Mouse (Mus musculus): ENCODE results near the gene Cnbd2. TPM values are rescaled to one million over a fixed set of nuclear protein-coding genes. Genes with fewer than 3 reads are reported as not detected.

Gene Cnbd2
- polyA plus RNA-seq, 1 experiment from 2014 or later: 4.4 TPM

DNA sequence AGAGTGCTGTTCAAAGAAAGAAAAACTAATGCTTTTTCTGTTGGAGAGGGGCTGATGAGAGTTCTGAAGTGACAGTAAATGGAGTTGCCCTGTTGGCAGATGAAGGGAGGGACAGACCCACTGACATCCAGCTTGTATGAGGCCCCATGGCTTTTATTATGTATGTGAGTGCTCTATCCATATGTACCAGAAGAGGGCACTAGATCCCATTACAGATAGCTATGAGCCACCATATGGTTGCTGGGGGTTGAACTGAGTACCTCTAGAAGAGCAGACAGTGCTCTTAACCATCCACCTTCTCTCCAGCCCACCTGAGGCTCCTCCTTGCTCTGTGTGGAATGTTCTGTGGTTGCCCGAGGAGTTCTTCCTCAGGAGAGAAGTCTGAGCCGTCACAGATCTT, 6.3 kb upstream of the Cnbd2 start:
- Histone ChIP-seq H3K4me2 (replicated peaks; ENCODE audit: low read depth, low read length) (no peak overlapping the region), H3K4me3 (ENCODE audit: low read depth, low read length) (no peak overlapping the region), H3K9me3 (ENCODE audit: control insufficient read depth, low read length) (no peaks in the 10 kb centered on the region), H3K27ac (ENCODE audit: low read depth, low read length) (no peak overlapping the region), H3K27me3 (ENCODE audit: control insufficient read depth, insufficient read depth, low read length) (no peaks in the 10 kb centered on the region), H3K4me1 (replicated peaks; ENCODE audit: control insufficient read depth, insufficient read depth, low read length) (no peaks in the 10 kb centered on the region), H3K36me3 (ENCODE audit: control insufficient read depth, insufficient read depth, low read length) (peaks cover 3% of the 10 kb centered on the region; the same call in 1 of the 2 replicates), H3K9ac (ENCODE audit: low read depth, low read length) (no peak overlapping the region)
- 88% methylated on average over 2 of the region's 2 CpGs for WGBS
- ATAC-seq (ENCODE audit: low FRiP score) (no peak), DNase-seq (ENCODE audit: low spot score) (peak; percentile 53)

DNA sequence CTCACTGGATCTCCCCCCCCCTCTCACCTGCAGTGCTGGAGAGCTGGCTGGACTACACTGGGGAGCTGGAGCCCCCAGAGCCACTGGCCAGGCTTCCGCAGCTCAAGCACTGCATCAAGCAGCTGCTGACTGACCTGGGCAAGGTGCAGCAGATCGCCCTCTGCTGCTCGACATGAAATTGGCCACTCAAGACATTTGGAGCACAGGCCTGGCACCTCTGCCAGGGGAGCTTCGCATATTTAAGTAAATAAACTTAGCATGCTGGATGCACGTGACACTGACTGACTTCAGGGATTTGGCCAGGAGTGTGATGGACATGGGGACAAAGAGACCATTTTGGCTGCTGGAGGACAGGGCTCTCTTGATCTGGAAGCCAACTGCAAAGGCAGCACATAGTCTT, 4.8 kb upstream of the Cnbd2 start:
- Histone ChIP-seq H3K4me1 (replicated peaks; ENCODE audit: control insufficient read depth, insufficient read depth, low read length) (no peaks in the 10 kb centered on the region), H3K36me3 (ENCODE audit: control insufficient read depth, insufficient read depth, low read length) (peaks cover 3% of the 10 kb centered on the region; the same call in 1 of the 2 replicates), H3K9me3 (ENCODE audit: control insufficient read depth, low read length) (no peaks in the 10 kb centered on the region), H3K4me2 (replicated peaks; ENCODE audit: low read depth, low read length) (no peak overlapping the region), H3K4me3 (ENCODE audit: low read depth, low read length) (no peak overlapping the region), H3K27ac (ENCODE audit: low read depth, low read length) (no peak overlapping the region), H3K27me3 (ENCODE audit: control insufficient read depth, insufficient read depth, low read length) (no peaks in the 10 kb centered on the region), H3K9ac (ENCODE audit: low read depth, low read length) (no peak overlapping the region)
- 61% methylated on average over 5 of the region's 5 CpGs for WGBS
- DNase-seq (ENCODE audit: low spot score) (peak; percentile 7), ATAC-seq (ENCODE audit: low FRiP score) (no peak)

DNA sequence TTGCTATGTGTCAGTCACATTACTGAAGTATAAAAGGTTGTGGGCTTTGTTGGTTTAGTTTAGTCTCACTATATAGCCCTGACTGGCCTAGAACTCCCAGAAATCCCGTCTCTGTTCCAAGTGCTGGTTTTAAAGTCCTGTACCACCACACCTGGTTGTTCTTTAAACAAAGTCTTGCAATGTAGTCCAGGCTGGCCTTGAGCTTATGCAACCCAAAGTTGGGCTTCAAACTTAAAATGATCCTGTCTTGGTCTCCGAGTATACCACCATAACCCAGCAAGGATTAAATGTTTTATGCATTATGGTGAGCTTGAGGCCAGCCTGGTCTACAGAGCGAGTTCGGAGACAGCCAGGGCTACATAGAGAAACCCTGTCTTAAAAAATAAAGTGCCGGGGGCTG, 2.2 kb upstream of the Cnbd2 start:
- H3K27me3 ChIP-seq (ENCODE audit: control insufficient read depth, insufficient read depth, low read length): no peaks in the 10 kb centered on the region
- no peaks in the 10 kb centered on the region for H3K4me1 ChIP-seq (replicated peaks; ENCODE audit: control insufficient read depth, insufficient read depth, low read length)
- no peak overlapping the region for H3K4me3 ChIP-seq (ENCODE audit: low read depth, low read length)
- no peak overlapping the region for H3K27ac ChIP-seq (ENCODE audit: low read depth, low read length)
- H3K9ac ChIP-seq (ENCODE audit: low read depth, low read length): no peak overlapping the region
- WGBS: 94% methylated on average over 5 of the region's 5 CpGs
- no peak for ATAC-seq (ENCODE audit: low FRiP score)
- H3K36me3 ChIP-seq (ENCODE audit: control insufficient read depth, insufficient read depth, low read length): no peaks in the 10 kb centered on the region
- no peak for DNase-seq (ENCODE audit: low spot score)
- no peak overlapping the region for H3K4me2 ChIP-seq (replicated peaks; ENCODE audit: low read depth, low read length)
- H3K9me3 ChIP-seq (ENCODE audit: control insufficient read depth, low read length): no peaks in the 10 kb centered on the region

DNA sequence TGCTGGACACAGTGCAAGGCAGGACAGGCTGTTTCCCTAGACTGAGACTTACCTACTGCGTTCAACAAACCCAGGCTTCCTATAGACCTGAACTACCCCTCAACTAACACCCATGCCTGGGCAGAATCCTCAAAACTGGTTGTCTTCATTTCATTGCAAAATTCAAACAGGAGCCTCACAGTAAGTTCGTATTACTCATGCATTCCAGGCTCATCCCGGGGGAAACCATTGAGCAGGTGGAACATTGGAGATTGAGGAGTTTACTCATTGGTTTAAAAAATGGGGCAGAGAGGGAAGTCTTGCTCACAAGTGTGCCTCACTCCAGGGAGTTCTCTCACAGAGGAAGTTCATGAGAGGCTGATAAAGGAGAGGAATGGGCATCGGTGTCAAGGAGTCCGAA, 1.6 kb upstream of the Cnbd2 start:
- Histone ChIP-seq H3K27me3 (ENCODE audit: control insufficient read depth, insufficient read depth, low read length) (no peaks in the 10 kb centered on the region), H3K36me3 (ENCODE audit: control insufficient read depth, insufficient read depth, low read length) (no peaks in the 10 kb centered on the region), H3K9ac (ENCODE audit: low read depth, low read length) (no peak overlapping the region), H3K4me1 (replicated peaks; ENCODE audit: control insufficient read depth, insufficient read depth, low read length) (no peaks in the 10 kb centered on the region), H3K4me3 (ENCODE audit: low read depth, low read length) (no peak overlapping the region), H3K4me2 (replicated peaks; ENCODE audit: low read depth, low read length) (no peak overlapping the region), H3K27ac (ENCODE audit: low read depth, low read length) (no peak overlapping the region), H3K9me3 (ENCODE audit: control insufficient read depth, low read length) (no peaks in the 10 kb centered on the region)
- DNase-seq (ENCODE audit: low spot score) (no peak), ATAC-seq (ENCODE audit: low FRiP score) (no peak)
- WGBS: 93% methylated on average over 5 of the region's 5 CpGs

DNA sequence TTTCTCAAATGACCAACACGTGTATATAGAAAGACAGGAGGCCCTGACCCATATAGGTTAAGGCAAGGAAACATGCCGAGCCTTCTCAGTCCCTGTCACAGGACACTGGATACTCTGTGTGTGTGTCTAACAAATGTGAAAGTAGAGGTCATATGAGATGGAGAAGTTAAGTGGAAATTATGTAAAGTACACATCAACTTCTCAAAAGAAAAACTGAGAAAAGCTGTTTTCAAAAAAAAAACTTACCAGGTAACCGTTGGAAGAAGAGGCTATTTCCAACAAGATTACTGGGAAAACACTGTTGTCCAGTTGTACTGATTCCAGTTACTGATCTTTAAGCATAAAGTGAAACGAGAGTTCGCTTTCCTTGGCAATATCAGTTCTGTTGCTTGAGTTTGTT, 1.2 kb upstream of the Cnbd2 start:
- Histone ChIP-seq H3K4me3 (ENCODE audit: low read depth, low read length) (no peak overlapping the region), H3K9ac (ENCODE audit: low read depth, low read length) (no peak overlapping the region)

DNA sequence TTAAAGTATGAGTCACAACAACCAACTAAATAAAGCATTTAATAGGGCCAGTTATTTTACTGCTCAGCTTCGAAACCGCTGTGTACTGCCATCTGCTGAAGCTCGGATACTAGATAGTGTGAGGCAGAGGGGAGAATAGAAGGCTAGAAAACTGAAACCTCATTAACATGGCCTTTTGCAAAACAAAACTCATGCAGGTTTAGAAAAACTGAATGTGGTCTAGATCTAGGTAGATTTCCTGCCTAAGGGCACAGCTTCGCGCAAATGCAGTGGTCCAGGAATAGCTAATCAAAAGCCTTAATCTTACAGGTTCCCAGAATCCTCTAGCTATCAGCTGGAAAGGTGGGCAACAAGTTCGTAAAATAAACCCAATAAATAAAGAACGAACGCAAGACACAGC, 658 bp upstream of the Cnbd2 start:
- H3K9ac ChIP-seq (ENCODE audit: low read depth, low read length): peak overlapping the region; percentile 98
- no peaks in the 10 kb centered on the region for H3K27me3 ChIP-seq (ENCODE audit: control insufficient read depth, insufficient read depth, low read length)
- H3K4me1 ChIP-seq (replicated peaks; ENCODE audit: control insufficient read depth, insufficient read depth, low read length): no peaks in the 10 kb centered on the region
- ATAC-seq (ENCODE audit: low FRiP score) (no peak), DNase-seq (ENCODE audit: low spot score) (no peak)
- peak overlapping the region; percentile 87 for H3K4me2 ChIP-seq (replicated peaks; ENCODE audit: low read depth, low read length)
- 24% methylated on average over 8 of the region's 8 CpGs for WGBS
- no peaks in the 10 kb centered on the region for H3K9me3 ChIP-seq (ENCODE audit: control insufficient read depth, low read length)
- peak overlapping the region; percentile 91 for H3K4me3 ChIP-seq (ENCODE audit: low read depth, low read length)
- no peaks in the 10 kb centered on the region for H3K36me3 ChIP-seq (ENCODE audit: control insufficient read depth, insufficient read depth, low read length)
- H3K27ac ChIP-seq (ENCODE audit: low read depth, low read length): peak overlapping the region; percentile 99

More for the DNA sequence above, 1.2 kb upstream of the Cnbd2 start:
- DNase-seq (ENCODE audit: low spot score) (no peak), ATAC-seq (ENCODE audit: low FRiP score) (no peak)
- H3K4me1 ChIP-seq (replicated peaks; ENCODE audit: control insufficient read depth, insufficient read depth, low read length): no peaks in the 10 kb centered on the region
- H3K27me3 ChIP-seq (ENCODE audit: control insufficient read depth, insufficient read depth, low read length): no peaks in the 10 kb centered on the region
- no peaks in the 10 kb centered on the region for H3K36me3 ChIP-seq (ENCODE audit: control insufficient read depth, insufficient read depth, low read length)
- 89% methylated on average over 5 of the region's 5 CpGs for WGBS
- H3K4me2 ChIP-seq (replicated peaks; ENCODE audit: low read depth, low read length): no peak overlapping the region
- no peaks in the 10 kb centered on the region for H3K9me3 ChIP-seq (ENCODE audit: control insufficient read depth, low read length)
- H3K27ac ChIP-seq (ENCODE audit: low read depth, low read length): no peak overlapping the region

DNA sequence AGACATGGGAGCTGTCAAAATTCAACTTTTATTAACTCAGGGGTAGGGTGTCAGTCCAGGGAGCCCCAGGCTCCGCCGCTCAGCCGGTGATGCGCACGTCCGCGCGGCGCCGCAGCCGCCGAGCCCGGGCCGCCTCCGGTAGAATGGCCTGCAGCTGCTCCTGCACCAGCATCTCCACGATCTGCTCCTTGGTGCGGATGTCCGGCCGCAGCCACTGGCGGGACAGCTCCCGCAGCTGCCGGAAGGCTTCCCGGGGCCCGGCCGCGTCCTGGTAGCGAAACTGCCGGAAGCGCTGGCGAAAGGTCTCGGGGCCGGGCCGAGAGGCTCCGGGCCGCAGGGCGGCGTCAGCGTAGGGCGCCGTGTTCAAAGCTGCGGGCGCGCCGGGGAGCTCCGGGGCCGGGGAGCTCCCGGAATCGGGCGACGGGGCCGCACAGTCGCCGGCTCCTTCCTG, 233 bp upstream of the Cnbd2 start:
- H3K36me3 ChIP-seq (ENCODE audit: control insufficient read depth, insufficient read depth, low read length): no peaks in the 10 kb centered on the region
- no peak for DNase-seq (ENCODE audit: low spot score)

DNA sequence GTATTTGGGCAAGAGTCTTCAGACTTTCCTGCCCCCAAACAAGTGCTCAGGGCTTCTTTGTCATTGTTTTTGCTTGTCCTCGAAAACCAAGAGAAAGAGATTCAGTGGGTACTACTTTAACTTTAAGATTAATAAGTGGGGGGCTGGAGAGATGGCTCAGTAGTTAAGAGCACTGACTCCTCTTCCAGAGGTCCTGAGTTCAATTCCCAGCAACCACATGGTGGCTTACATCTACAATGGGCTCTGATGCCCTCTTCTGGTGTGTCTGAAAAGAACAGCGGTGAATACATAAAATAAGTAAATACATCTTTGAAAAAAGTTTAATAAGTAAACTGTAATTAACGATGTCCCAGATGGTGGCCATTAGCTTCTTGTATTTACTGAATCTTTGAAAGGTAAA, 1.1 kb downstream of the Cnbd2 start:
- no peaks in the 10 kb centered on the region for H3K36me3 ChIP-seq (ENCODE audit: control insufficient read depth, insufficient read depth, low read length)
- peak overlapping the region; percentile 98; the same call in 1 of the 2 replicates for H3K9ac ChIP-seq (ENCODE audit: low read depth, low read length)
- no peaks in the 10 kb centered on the region for H3K27me3 ChIP-seq (ENCODE audit: control insufficient read depth, insufficient read depth, low read length)
- H3K9me3 ChIP-seq (ENCODE audit: control insufficient read depth, low read length): no peaks in the 10 kb centered on the region
- 58% methylated on average over 3 of the region's 3 CpGs for WGBS
- H3K4me3 ChIP-seq (ENCODE audit: low read depth, low read length): peak overlapping the region; percentile 91
- DNase-seq (ENCODE audit: low spot score): no peak
- no peaks in the 10 kb centered on the region for H3K4me1 ChIP-seq (replicated peaks; ENCODE audit: control insufficient read depth, insufficient read depth, low read length)
- no peak overlapping the region for H3K27ac ChIP-seq (ENCODE audit: low read depth, low read length)
- H3K4me2 ChIP-seq (replicated peaks; ENCODE audit: low read depth, low read length): peak overlapping the region; percentile 87
- no peak for ATAC-seq (ENCODE audit: low FRiP score)

More for the DNA sequence above, 233 bp upstream of the Cnbd2 start:
- ATAC-seq (ENCODE audit: low FRiP score): peak; percentile 75
- no peaks in the 10 kb centered on the region for H3K4me1 ChIP-seq (replicated peaks; ENCODE audit: control insufficient read depth, insufficient read depth, low read length)
- peak overlapping the region; percentile 98 for H3K9ac ChIP-seq (ENCODE audit: low read depth, low read length)
- under 1% methylated on average over 52 of the region's 53 CpGs for WGBS
- H3K4me3 ChIP-seq (ENCODE audit: low read depth, low read length): peak overlapping the region; percentile 91
- H3K4me2 ChIP-seq (replicated peaks; ENCODE audit: low read depth, low read length): peak overlapping the region; percentile 87
- H3K27ac ChIP-seq (ENCODE audit: low read depth, low read length): peak overlapping the region; percentile 99
- H3K9me3 ChIP-seq (ENCODE audit: control insufficient read depth, low read length): no peaks in the 10 kb centered on the region
- no peaks in the 10 kb centered on the region for H3K27me3 ChIP-seq (ENCODE audit: control insufficient read depth, insufficient read depth, low read length)

DNA sequence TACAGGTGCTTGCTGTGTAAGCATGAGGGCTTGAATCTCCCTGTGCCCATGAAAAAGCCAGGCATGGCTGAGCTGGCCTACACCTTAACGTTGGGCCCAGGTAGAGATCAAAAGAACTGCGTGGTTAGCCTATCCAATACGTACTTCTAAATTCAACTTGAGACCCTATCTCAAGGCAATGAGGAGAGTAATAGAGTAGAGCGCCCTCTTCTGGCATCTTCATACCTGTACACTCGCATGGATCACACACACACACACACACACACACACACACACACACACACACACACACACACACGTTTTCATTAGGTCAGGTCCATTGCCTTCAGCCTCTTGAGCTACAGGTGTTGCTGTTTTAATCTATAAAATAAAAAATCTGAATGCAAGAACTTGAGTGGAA, 2.7 kb downstream of the Cnbd2 start:
- H3K4me1 ChIP-seq (replicated peaks; ENCODE audit: control insufficient read depth, insufficient read depth, low read length): no peaks in the 10 kb centered on the region
- WGBS: 91% methylated on average over 6 of the region's 6 CpGs
- H3K4me2 ChIP-seq (replicated peaks; ENCODE audit: low read depth, low read length): no peak overlapping the region
- no peak overlapping the region for H3K4me3 ChIP-seq (ENCODE audit: low read depth, low read length)
- no peaks in the 10 kb centered on the region for H3K36me3 ChIP-seq (ENCODE audit: control insufficient read depth, insufficient read depth, low read length)
- H3K9ac ChIP-seq (ENCODE audit: low read depth, low read length): no peak overlapping the region
- no peaks in the 10 kb centered on the region for H3K9me3 ChIP-seq (ENCODE audit: control insufficient read depth, low read length)
- DNase-seq (ENCODE audit: low spot score) (no peak), ATAC-seq (ENCODE audit: low FRiP score) (no peak)
- H3K27ac ChIP-seq (ENCODE audit: low read depth, low read length): no peak overlapping the region
- H3K27me3 ChIP-seq (ENCODE audit: control insufficient read depth, insufficient read depth, low read length): no peaks in the 10 kb centered on the region
